Mouse (Mus musculus) embryo, embryonic 10.5 days (tissue): ENCODE measurements around the gene Tbc1d8.
A peak's percentile ranks its signal among the peaks of the same experiment; 100 is the strongest.

ENCODE experiments used
- DNase-seq: peaks from one replicate; pipeline ENCODE4 v3.0.0-alpha.2; 2015; ENCODE audit warnings: low spot score

Gene Tbc1d8

GRCm38 (mm10) chr1:39446178-39446577 is 32.4 kb downstream of the Tbc1d8 start:
- DNase-seq: no peak

- DNase-seq: no peak
Measured at GRCm38 (mm10) chr1:39445303-39446050, 33.1 kb downstream of the Tbc1d8 start.

GRCm38 (mm10) chr1:39443764-39444163 is 34.8 kb downstream of the Tbc1d8 start:
- DNase-seq: no peak

GRCm38 (mm10) chr1:39441686-39442085 is 36.9 kb downstream of the Tbc1d8 start:
- no peak for DNase-seq

- no peak for DNase-seq
Measured at GRCm38 (mm10) chr1:39439661-39440548, 38.6 kb downstream of the Tbc1d8 start.

GRCm38 (mm10) chr1:39438629-39439028 is 39.9 kb downstream of the Tbc1d8 start:
- DNase-seq: no peak

GRCm38 (mm10) chr1:39434264-39434663 is 44.3 kb downstream of the Tbc1d8 start:
- DNase-seq: no peak

GRCm38 (mm10) chr1:39430020-39430419 is 48.5 kb downstream of the Tbc1d8 start:
- no peak for DNase-seq

- DNase-seq: no peak
Measured at GRCm38 (mm10) chr1:39429015-39429414, 49.5 kb downstream of the Tbc1d8 start.

GRCm38 (mm10) chr1:39428280-39428679 is 50.3 kb downstream of the Tbc1d8 start:
- no peak for DNase-seq

GRCm38 (mm10) chr1:39425497-39425896 is 53.1 kb downstream of the Tbc1d8 start:
- no peak for DNase-seq

GRCm38 (mm10) chr1:39420987-39421386 is 57.6 kb downstream of the Tbc1d8 start:
- no peak for DNase-seq

GRCm38 (mm10) chr1:39418852-39419251 is 59.7 kb downstream of the Tbc1d8 start:
- DNase-seq: no peak

GRCm38 (mm10) chr1:39417817-39418216 is 60.7 kb downstream of the Tbc1d8 start:
- no peak for DNase-seq

GRCm38 (mm10) chr1:39410085-39410821 is 68.3 kb downstream of the Tbc1d8 start:
- peak; percentile 8 for DNase-seq

GRCm38 (mm10) chr1:39408668-39409067 is 69.9 kb downstream of the Tbc1d8 start:
- no peak for DNase-seq

GRCm38 (mm10) chr1:39408123-39408522 is 70.4 kb downstream of the Tbc1d8 start:
- DNase-seq: no peak

- no peak for DNase-seq
Measured at GRCm38 (mm10) chr1:39407108-39407507, 71.4 kb downstream of the Tbc1d8 start.

GRCm38 (mm10) chr1:39400173-39400572 is 78.4 kb downstream of the Tbc1d8 start:
- no peak for DNase-seq

GRCm38 (mm10) chr1:39399228-39399627 is 79.3 kb downstream of the Tbc1d8 start:
- DNase-seq: no peak

- DNase-seq: no peak
Measured at GRCm38 (mm10) chr1:39398284-39398683, 80.3 kb downstream of the Tbc1d8 start.

GRCm38 (mm10) chr1:39396347-39396746 is 82.2 kb downstream of the Tbc1d8 start:
- no peak for DNase-seq
